Mouse (Mus musculus) liver, embryonic 16.5 days (tissue): ENCODE measurements around the gene Anks1b. TPM values are rescaled to one million over a fixed set of nuclear protein-coding genes. Genes with fewer than 3 reads are reported as not detected.

Source experiments
- ATAC-seq: fragments of 200-750 bp; cut with Nextera tagmentation; 2 replicates; pipeline ENCODE4 v1.8.0; 2017; ENCODE audit warnings: low read depth, mild to moderate bottlenecking, moderate number of reproducible peaks, moderate library complexity
- H3K27ac ChIP-seq: fragments of 300-500 bp; sonication (generic); 2 replicates; pipeline ENCODE4 v1.5.1; 2014; ENCODE audit warnings: mild to moderate bottlenecking, low read length
- H3K27me3 ChIP-seq: fragments of 300-500 bp; sonication (generic); 2 replicates; pipeline ENCODE4 v1.6.1; 2014; ENCODE audit warnings: low read depth, low read length, mixed read lengths; ENCODE audit not compliant: control insufficient read depth, insufficient read depth
- H3K36me3 ChIP-seq: fragments of 300-500 bp; sonication (generic); 2 replicates; pipeline ENCODE4 v1.6.1; 2014; ENCODE audit warnings: mild to moderate bottlenecking; ENCODE audit not compliant: control insufficient read depth, insufficient read depth
- H3K4me1 ChIP-seq: fragments of 300-500 bp; sonication (generic); 2 replicates; pipeline ENCODE4 v1.6.1; 2014; ENCODE audit warnings: low read depth, low read length, mixed read lengths; ENCODE audit not compliant: control insufficient read depth
- H3K4me2 ChIP-seq: fragments of 300-500 bp; sonication (generic); 2 replicates; pipeline ENCODE4 v1.6.1; 2014; ENCODE audit warnings: low read depth, low read length, mixed read lengths
- H3K4me3 ChIP-seq: fragments of 300-500 bp; sonication (generic); 2 replicates; pipeline ENCODE4 v1.5.1; 2014; ENCODE audit warnings: low read depth, mild to moderate bottlenecking, low read length
- H3K9ac ChIP-seq: fragments of 300-500 bp; sonication (generic); 2 replicates; pipeline ENCODE4 v1.6.1; 2014; ENCODE audit warnings: low read depth, low read length
- H3K9me3 ChIP-seq: fragments of 300-500 bp; sonication (generic); replicated peaks from 2 replicates; pipeline ENCODE4 v1.6.1; 2016; ENCODE audit warnings: low read length; ENCODE audit not compliant: control insufficient read depth
- WGBS: fragments of 180-500 bp; shearing (Covaris S2); extraction: QIAGEN DNeasy Blood & Tissue Kit; methylation state at CpG from one replicate; pipeline ENCODE4 v1.1.7; 2014; ENCODE audit not compliant: insufficient replicate concordance; 5-methylcytosine and 5-hydroxymethylcytosine counted together
- polyA plus RNA-seq: library from polyadenylated mRNA; unstranded; fragments of >200 nt; fragmentation: Nextera tagmentation; extraction: Ambion mirVana; gene quantifications from 2 replicates; pipeline ENCODE4 v1.2.1, GENCODE M21; 2015

Anks1b gene
- polyA plus RNA-seq, 1 experiment from 2014 or later, result not detected

DNA sequence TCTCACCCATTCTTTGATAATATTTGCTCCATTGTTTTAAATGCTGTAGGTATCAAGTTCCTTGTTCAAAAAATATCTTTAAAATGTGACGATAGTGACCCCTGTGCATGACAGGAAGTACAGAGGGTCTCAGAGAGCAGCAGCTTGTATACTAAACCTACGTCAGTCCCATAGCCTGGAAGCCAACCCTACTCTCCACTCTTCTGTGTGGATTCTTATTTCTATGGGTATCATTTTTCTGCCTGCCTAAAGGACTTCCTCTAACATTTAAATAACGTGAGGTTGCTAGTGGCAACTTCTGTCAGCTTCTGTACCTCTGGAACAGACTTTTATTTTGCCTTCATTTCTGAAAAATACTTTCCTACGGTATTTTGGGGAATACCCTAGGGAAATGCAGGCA lies 812.1 kb downstream of the Anks1b start:
- Histone ChIP-seq H3K4me1 (no peaks in the 10 kb centered on the region), H3K27ac (no peak overlapping the region), H3K36me3 (no peaks in the 10 kb centered on the region), H3K9me3 (no peaks in the 10 kb centered on the region), H3K4me2 (no peak overlapping the region), H3K9ac (no peak overlapping the region), H3K27me3 (no peaks in the 10 kb centered on the region), H3K4me3 (no peak overlapping the region)
- no peak for ATAC-seq
- WGBS, result 43% methylated on average over 4 of the region's 4 CpGs

DNA sequence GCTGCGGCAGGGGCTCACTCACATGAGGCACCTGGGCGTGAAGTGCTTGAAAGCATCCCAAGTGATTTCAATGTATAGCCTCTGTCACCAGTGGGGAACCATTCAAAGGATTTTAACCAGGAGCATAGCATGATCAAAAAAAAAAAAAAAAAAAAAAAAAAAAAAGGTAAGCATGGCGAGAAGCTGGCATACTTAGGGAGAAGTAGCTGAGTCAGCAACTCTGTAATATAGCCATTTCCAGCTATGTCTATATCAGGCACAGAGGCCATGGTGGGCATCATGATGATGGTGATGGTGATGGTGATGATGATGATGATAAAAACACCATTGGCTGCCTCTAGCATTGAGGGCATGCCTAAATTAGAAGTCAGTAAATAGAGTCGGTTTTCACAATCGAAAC lies 814.8 kb downstream of the Anks1b start:
- no peak overlapping the region for H3K27ac ChIP-seq
- no peak overlapping the region for H3K4me3 ChIP-seq
- no peak for ATAC-seq

DNA sequence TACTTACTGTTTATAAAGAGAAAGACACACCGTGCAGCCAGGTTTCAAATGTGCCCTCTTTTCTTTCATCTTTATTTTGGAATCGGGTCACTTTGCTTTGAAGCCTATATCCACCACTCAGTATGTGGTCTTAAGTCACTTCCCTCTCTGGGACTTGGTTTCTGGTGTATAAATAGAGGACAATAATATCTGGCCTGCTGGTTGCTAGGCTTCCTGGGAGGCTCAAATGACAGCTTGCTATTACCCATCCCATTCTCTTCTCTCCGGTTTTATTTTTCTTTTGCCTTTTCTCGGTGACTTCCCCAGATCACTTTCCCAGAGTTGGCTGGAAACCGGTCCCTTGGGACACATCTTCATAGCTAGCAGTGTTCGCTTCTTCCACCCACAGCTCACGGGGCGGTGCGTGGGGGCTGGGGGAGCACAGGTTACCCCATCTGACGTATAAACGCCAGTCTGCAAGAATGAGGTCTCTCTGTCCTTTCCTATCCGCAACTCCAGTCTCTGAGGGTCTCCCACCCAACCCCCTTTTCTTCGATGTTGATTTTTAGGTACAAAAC lies 815.5 kb downstream of the Anks1b start:
- 67% methylated on average over 13 of the region's 13 CpGs for WGBS
- no peaks in the 10 kb centered on the region for H3K36me3 ChIP-seq
- H3K27me3 ChIP-seq, result no peaks in the 10 kb centered on the region
- H3K27ac ChIP-seq, result no peak overlapping the region
- H3K4me1 ChIP-seq, result no peaks in the 10 kb centered on the region
- H3K4me2 ChIP-seq, result no peak overlapping the region
- no peak for ATAC-seq
- no peak overlapping the region for H3K9ac ChIP-seq
- no peaks in the 10 kb centered on the region for H3K9me3 ChIP-seq
- H3K4me3 ChIP-seq, result no peak overlapping the region

More for the DNA sequence above, 814.8 kb downstream of the Anks1b start:
- Histone ChIP-seq H3K9ac (no peak overlapping the region), H3K4me2 (no peak overlapping the region), H3K36me3 (no peaks in the 10 kb centered on the region), H3K27me3 (no peaks in the 10 kb centered on the region), H3K4me1 (no peaks in the 10 kb centered on the region), H3K9me3 (no peaks in the 10 kb centered on the region)
- WGBS, result 75% methylated on average over 5 of the region's 5 CpGs

DNA sequence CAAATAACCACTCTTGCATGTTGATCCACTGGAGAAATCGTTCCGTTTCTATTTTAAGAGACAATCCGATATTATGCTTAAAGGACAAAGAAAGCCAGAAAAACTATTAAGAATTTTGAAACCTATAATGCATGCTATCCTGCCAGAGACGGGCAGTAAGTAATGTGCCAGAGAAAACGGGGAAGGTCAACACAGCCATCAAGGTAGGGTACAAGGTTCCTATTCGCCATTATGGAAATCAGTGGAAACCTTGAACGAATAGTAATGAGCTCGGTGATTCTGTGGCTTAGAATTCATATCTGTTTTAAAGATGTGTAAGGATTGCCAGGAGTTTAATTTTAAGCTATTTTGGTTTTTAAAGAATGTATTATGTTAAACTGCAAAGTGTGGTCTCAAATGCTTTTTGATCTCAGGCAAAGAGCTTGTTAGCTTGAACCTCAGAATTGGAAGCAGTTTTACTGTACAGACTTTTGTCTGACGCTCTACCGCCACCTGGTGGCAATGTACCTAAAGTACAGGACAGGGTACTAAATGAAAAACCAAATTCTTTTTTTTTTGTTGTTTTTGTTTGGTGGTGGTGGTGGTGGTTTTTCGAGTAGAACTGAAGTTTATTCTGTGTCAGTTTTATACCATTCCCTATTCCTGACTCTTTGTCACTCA lies 816.7 kb downstream of the Anks1b start:
- 47% methylated on average over 11 of the region's 11 CpGs for whole genome bisulfite sequencing
- no peak overlapping the region for H3K4me2 ChIP-seq
- no peaks in the 10 kb centered on the region for H3K4me1 ChIP-seq
- no peaks in the 10 kb centered on the region for H3K9me3 ChIP-seq
- no peaks in the 10 kb centered on the region for H3K36me3 ChIP-seq
- no peak overlapping the region for H3K9ac ChIP-seq
- H3K4me3 ChIP-seq, result no peak overlapping the region
- H3K27ac ChIP-seq, result no peak overlapping the region
- no peak for ATAC-seq
- H3K27me3 ChIP-seq, result no peaks in the 10 kb centered on the region

DNA sequence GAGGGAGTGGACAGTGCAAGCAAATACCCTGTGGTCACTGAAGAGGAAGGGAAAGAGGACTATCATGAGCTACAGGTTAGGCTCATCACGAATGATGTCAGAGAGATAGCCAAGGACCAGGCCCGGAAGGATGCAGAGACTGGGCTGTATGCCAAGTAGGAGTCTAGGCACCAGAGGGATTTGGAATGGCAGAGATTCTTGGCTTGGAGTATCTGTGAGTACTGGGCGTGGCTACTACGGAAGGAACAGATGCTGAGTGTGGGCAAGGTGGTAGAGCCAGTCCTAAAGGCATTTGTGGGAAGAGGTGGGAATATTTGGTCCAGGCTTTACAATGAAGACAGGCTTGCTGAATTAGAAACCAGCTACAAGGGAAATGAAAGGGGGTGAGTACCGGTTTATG lies 823.4 kb downstream of the Anks1b start:
- H3K27me3 ChIP-seq, result no peaks in the 10 kb centered on the region
- no peaks in the 10 kb centered on the region for H3K4me1 ChIP-seq
- H3K4me2 ChIP-seq, result no peak overlapping the region
- WGBS, result 64% methylated on average over 5 of the region's 5 CpGs
- no peaks in the 10 kb centered on the region for H3K36me3 ChIP-seq
- H3K9me3 ChIP-seq, result no peaks in the 10 kb centered on the region
- H3K27ac ChIP-seq, result no peak overlapping the region
- no peak overlapping the region for H3K4me3 ChIP-seq
- no peak overlapping the region for H3K9ac ChIP-seq
- no peak for ATAC-seq

DNA sequence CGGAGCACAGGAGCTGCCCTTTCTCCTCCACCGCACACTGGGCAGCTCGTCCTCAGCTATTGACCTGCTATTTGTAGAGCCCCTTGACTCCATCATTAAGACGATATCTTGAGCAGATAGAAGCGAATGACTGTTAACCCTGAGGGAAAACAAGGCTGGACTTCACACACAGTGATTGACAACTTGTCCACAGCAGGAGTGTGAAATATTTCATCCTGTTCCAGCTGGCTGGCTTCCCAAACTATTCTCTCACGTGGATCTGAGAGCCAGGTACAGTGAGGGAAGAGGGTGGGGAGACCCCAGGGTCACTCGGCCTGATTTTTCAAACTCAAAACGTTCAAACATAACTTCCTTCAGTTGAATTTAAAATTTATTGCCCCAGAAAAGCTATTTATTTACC lies 824.1 kb downstream of the Anks1b start:
- H3K4me3 ChIP-seq, result no peak overlapping the region
- no peak for ATAC-seq
- no peaks in the 10 kb centered on the region for H3K27me3 ChIP-seq
- no peak overlapping the region for H3K9ac ChIP-seq
- 53% methylated on average over 8 of the region's 8 CpGs for WGBS
- no peaks in the 10 kb centered on the region for H3K4me1 ChIP-seq
- H3K36me3 ChIP-seq, result no peaks in the 10 kb centered on the region
- H3K27ac ChIP-seq, result no peak overlapping the region
- H3K9me3 ChIP-seq, result no peaks in the 10 kb centered on the region
- no peak overlapping the region for H3K4me2 ChIP-seq

DNA sequence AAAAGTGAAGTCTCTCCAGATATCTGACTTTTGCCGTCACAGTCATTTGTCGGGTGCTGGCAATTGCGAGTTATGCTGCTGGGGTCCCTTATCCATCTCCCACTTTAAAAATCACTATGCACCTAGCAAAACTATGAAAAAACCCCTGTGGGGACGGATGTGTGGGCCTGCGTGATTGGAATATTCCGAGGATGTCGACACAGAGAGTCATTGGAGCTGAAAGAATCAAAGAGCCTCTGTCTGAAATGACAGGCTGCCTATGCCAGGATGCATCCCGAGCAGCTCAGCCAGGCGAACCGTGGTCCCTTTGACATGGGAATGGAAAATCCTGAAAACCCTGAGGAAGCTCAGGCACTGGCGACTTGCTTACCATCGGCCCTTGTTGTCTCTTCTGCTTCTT lies 825.9 kb downstream of the Anks1b start:
- WGBS, result 70% methylated on average over 12 of the region's 12 CpGs
- Histone ChIP-seq H3K4me2 (no peak overlapping the region), H3K27me3 (no peaks in the 10 kb centered on the region), H3K9ac (no peak overlapping the region), H3K4me1 (no peaks in the 10 kb centered on the region), H3K4me3 (no peak overlapping the region), H3K36me3 (no peaks in the 10 kb centered on the region), H3K9me3 (no peaks in the 10 kb centered on the region), H3K27ac (no peak overlapping the region)
- ATAC-seq, result no peak

DNA sequence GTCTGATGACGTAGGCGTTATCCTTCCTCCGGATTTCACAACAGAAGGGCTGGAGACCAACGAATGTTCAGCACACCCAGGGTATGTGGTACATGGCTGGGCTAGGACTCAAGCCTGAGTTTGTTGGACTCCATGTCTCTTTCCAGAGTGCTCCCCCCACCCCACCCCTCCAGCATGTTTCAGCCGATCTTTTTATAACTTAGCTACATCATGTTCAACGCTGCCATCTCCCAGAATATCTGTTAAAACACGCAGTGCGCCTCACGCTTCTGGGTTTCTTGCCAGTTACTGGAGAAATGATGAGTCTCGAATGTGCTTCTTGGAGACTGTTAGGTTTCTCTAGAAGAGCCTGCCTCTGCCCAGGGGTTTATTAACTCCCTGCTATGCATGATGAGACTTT lies 831.3 kb downstream of the Anks1b start:
- Histone ChIP-seq H3K9ac (no peak overlapping the region), H3K27ac (no peak overlapping the region), H3K36me3 (no peaks in the 10 kb centered on the region), H3K4me2 (no peak overlapping the region), H3K9me3 (no peaks in the 10 kb centered on the region), H3K4me3 (no peak overlapping the region), H3K27me3 (no peaks in the 10 kb centered on the region), H3K4me1 (no peaks in the 10 kb centered on the region)
- ATAC-seq, result no peak
- 73% methylated on average over 10 of the region's 10 CpGs for WGBS

DNA sequence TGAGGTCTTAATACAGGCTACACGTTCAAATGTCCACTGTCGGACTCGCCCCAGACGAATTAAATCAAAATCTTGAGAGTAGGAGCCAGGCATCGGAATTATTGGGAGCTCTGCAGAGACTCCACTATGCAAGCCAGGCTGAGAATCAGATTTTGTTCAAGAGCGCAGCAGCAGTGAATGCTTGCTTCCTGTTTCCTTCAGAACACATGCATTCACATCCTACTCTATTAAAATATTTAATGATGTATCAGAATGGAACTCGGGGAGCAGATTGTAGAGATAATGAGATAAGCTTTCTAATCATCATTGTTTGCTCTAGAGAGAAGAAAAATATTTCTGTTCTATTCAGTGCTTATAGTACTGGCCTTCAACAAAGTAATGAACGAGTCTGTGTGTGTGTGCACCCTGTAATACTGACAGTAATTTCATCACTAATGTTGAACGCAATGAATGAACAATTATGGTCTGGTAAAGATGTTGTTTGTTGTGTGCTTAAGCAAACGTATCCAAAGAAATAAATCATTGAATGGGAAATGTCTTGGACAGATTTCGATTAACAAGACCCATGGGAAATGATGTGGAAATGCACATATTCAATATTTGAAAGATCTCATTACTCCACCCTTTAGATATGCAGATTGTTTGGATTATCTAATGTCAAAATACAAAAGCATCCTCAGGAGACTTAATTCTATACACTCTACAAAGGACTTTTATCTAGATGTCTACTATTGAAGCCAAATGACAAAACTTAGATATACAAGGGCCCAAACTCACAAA lies 835.7 kb downstream of the Anks1b start:
- no peak for ATAC-seq

More for the DNA sequence above, 835.7 kb downstream of the Anks1b start:
- no peak overlapping the region for H3K27ac ChIP-seq
- no peaks in the 10 kb centered on the region for H3K27me3 ChIP-seq
- WGBS, result 56% methylated on average over 11 of the region's 11 CpGs
- H3K9ac ChIP-seq, result no peak overlapping the region
- H3K4me3 ChIP-seq, result no peak overlapping the region
- H3K4me1 ChIP-seq, result no peaks in the 10 kb centered on the region
- no peaks in the 10 kb centered on the region for H3K9me3 ChIP-seq
- H3K4me2 ChIP-seq, result no peak overlapping the region
- H3K36me3 ChIP-seq, result no peaks in the 10 kb centered on the region
